Mouse (Mus musculus) cortical plate, adult 2 months (tissue): ENCODE data around the gene Tpr.

Source experiments
- CTCF ChIP-seq: fragments of 200-500 bp; IDR thresholded peaks from 2 replicates; pipeline ENCODE4 v1.5.1; 2011; ENCODE audit warnings: mild to moderate bottlenecking, control low read depth, low read length; ENCODE audit not compliant: insufficient read depth; ENCODE audit errors: extremely low read depth
- POLR2A ChIP-seq: fragments of 200-500 bp; IDR thresholded peaks from 2 replicates; pipeline ENCODE4 v1.6.1; 2011; ENCODE audit warnings: mild to moderate bottlenecking, low read length, control low read depth; ENCODE audit not compliant: insufficient read depth; ENCODE audit errors: extremely low read depth

GRCm38 (mm10) chr1:150372895-150373294 lies 19.7 kb upstream of the Tpr start:
- TF ChIP-seq POLR2A = no peak
- TF ChIP-seq CTCF = no peak
